Mouse (Mus musculus) liver, embryonic 14.5 days (tissue): ENCODE measurements around the gene Ankrd23.

Source experiments
- CTCF ChIP-seq: IDR thresholded peaks from 2 replicates; pipeline ENCODE4 v1.5.1; 2016; ENCODE audit warnings: antibody characterized with exemption, low read depth, control low read depth
- EP300 ChIP-seq: IDR thresholded peaks from 2 replicates; pipeline ENCODE4 v1.6.1; 2016; ENCODE audit warnings: antibody characterized with exemption, low read depth

DNA sequence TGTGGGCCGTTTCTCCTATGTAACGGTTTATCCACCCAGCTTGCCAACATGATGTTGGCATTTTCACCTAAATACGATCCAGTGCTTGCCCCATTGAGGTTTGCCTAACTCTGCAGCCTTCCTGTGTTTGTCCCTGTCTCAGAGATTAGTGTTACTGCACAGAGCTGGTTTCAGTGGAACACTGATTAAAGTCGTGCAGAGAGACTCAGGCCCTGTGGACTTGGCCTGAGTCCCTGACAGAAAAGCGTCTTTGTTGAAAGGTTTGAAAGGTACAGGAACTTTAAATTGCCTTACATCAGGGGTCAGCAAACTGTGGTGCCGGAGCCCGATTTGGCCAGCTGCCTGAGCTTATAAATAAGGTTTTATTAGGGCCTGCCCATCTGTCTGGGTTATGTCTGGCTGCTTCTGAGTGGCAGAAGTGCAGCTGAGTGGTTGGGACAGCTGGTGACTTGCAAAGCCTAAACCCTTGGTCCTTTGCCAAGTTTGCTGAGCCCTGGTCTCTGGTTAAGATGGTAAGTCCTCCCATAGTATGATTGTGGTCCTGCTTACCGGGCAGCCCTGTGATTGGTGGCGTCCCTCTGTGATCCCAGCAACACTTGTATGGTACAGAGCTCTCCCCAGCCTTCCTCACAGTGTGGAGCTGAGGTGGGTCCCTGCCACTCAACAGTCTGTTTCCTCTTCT is 13.2 kb downstream of the Ankrd23 start:
- no peak for TF ChIP-seq CTCF
- TF ChIP-seq EP300: no peak
